Mouse (Mus musculus) Muller cell, postnatal 12 days (primary cell): ENCODE data around the gene Vmn1r19.
"Not testable (repeated sequence)": the region's sequence is repeated elsewhere in the genome, so short reads cannot be mapped to it uniquely, and the experiment has no call there.

Source experiments
- DNase-seq: peaks from one replicate; pipeline ENCODE4 v3.0.0-alpha.2; 2015; ENCODE audit errors: inconsistent ontology term

The Vmn1r19 gene

GRCm38 (mm10) chr6:57403480-57403879 is at the start of gene Vmn1r19:
Gene Vmn1r19 (plus strand): TSS chr6:57403780.
- not testable (repeated sequence) for DNase-seq

DNA sequence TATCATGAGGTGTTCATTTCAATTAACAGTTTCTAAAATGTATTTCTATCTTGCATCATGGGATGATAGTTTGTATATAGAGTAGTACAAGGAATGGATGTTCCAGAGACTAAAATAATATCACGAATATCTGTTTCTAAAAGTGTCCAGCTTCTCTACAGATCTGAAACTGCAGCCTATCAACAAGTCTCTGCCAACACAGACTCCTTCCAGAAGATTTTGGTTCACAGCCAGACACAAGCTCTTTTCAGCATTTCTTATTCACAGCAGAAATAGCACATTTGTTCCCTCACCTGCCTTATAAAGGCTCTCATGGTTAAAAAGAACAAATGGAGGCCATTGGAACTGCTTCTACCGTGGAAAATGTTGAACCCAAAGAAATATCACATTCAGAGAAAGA is 46.7 kb upstream of the Vmn1r19 start:
- DNase-seq: no peak

- DNase-seq: no peak
Observed at GRCm38 (mm10) chr6:57363627-57364026, 40.0 kb upstream of the Vmn1r19 start, which contains the start of gene Vmn1r17. Gene Vmn1r17 (minus strand): TSS chr6:57363727.

DNA sequence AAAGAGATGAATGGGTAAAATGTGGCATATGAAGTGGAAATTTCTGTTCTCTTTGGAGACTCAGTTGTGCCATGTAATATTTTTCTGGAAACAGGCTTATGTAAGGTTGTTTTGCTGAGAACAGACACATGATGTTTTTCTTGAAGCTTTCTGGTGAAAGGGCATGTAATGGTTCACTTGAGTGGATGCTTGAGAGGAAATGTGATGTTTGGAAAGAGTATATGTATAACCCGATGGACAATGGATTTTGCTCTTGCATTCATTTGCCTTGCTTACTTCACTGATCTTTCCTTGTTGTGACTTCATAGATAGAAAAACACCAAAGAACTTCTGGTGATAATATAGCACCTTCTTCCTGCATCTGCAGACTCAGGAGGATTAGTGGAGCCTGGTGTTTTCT is 37.7 kb upstream of the Vmn1r19 start:
- DNase-seq: not testable (repeated sequence)

DNA sequence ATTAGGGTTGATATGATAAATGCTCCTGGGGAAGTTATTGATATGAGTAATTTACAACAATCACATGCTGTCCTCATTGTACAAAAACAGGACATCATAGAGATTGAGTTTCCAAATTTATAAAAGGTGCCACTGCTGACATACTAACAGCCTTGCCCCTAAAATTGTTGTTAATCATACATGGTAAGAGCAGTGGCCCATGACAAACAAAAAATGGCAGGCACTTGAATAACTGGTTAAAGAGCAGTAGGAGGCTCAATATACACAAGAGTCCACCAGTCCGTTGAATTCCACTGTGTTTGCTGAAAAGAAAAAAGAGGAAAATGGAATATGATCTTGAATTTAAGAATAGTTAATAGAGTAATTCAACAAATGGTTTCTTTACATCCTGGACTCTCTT is 36.1 kb upstream of the Vmn1r19 start:
- no peak for DNase-seq

DNA sequence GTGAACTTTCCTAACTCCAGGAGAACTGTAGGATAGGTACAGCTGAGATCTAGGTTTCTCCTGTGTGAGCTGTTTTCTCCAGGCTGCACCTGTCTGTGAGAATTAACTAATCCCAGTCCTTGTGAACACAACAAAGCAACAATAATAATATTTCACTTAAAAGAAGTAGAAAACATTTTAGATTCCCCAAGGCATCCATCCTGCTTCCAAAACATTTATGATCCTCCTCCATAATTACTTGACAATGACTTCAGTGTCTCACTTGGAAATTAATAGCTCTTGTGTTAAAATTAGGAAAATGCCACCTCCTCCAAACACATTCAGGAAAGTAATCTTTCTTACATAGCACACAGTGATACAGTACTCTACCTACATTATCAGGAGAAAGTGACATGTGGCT is 7.9 kb upstream of the Vmn1r19 start, which contains the start of gene Vmn1r18:
Gene Vmn1r18 (minus strand): TSS at position 101 of the 400 bp plus-strand sequence.
- no peak for DNase-seq

GRCm38 (mm10) chr6:57428630-57429029 is 25.1 kb downstream of the Vmn1r19 start, which contains the start of gene Vmn1r20:
Gene Vmn1r20 (plus strand): TSS chr6:57428930.
- no peak for DNase-seq

DNA sequence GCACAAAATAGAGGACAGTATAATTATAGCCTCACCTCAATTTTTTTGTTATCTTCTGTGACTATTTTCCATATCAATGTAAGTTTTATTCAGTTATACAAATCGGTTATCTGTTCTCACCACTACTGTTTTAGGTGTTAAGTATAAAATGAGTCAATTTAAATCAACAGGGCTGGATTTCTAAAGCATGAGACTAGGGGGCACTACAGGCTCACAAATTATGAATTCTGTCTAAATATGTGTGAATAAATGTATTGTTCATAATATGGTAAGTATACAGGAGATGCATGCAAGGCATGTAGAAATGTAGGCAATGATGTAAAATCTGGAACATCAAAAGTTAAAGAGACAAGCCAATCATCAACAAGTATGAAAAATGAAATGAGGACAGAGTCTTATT is 27.6 kb downstream of the Vmn1r19 start:
- no peak for DNase-seq
